Mouse (Mus musculus) midbrain, embryonic 15.5 days (tissue): ENCODE results near the gene Mcm2. TPM values are rescaled to one million over a fixed set of nuclear protein-coding genes. Genes with fewer than 3 reads are reported as not detected.
A peak's percentile ranks its signal among the peaks of the same experiment; 100 is the strongest.

ENCODE experiments used
- ATAC-seq: fragments of 200-750 bp; cut with Nextera tagmentation; replicated peaks from 2 replicates; pipeline ENCODE4 v1.8.0; 2017; ENCODE audit warnings: moderate TSS enrichment
- H3K27ac ChIP-seq: fragments of 300-500 bp; sonication (generic); 2 replicates; pipeline ENCODE4 v1.5.1; 2015; ENCODE audit warnings: mild to moderate bottlenecking, inconsistent platforms
- H3K27me3 ChIP-seq: fragments of 300-500 bp; sonication (generic); replicated peaks from 2 replicates; pipeline ENCODE4 v1.6.1; 2015; ENCODE audit warnings: inconsistent platforms
- H3K36me3 ChIP-seq: fragments of 300-500 bp; sonication (generic); replicated peaks from 2 replicates; pipeline ENCODE4 v1.6.1; 2015; ENCODE audit warnings: inconsistent platforms
- H3K4me1 ChIP-seq: fragments of 300-500 bp; sonication (generic); 2 replicates; pipeline ENCODE4 v1.6.1; 2015; ENCODE audit warnings: inconsistent platforms
- H3K4me2 ChIP-seq: fragments of 300-500 bp; sonication (generic); 2 replicates; pipeline ENCODE4 v1.6.1; 2015; ENCODE audit warnings: inconsistent platforms, mild to moderate bottlenecking, moderate library complexity
- H3K4me3 ChIP-seq: fragments of 300-500 bp; sonication (generic); 2 replicates; pipeline ENCODE4 v1.5.1; 2015; ENCODE audit warnings: mild to moderate bottlenecking, inconsistent platforms
- H3K9ac ChIP-seq: fragments of 300-500 bp; sonication (generic); 2 replicates; pipeline ENCODE4 v1.6.1; 2015; ENCODE audit warnings: mild to moderate bottlenecking, inconsistent platforms
- H3K9me3 ChIP-seq: fragments of 300-500 bp; sonication (generic); 2 replicates; pipeline ENCODE4 v1.6.1; 2016; ENCODE audit warnings: inconsistent platforms
- WGBS: fragments of 180-500 bp; shearing (Covaris S2); methylation state at CpG from one replicate; pipeline ENCODE4 v1.1.7; 2015; ENCODE audit warnings: mixed read lengths; 5-methylcytosine and 5-hydroxymethylcytosine counted together
- polyA plus RNA-seq: library from polyadenylated mRNA; unstranded; fragments of >200 nt; fragmentation: Nextera tagmentation; extraction: Ambion mirVana; gene quantifications from 2 replicates; pipeline ENCODE4 v1.2.1, GENCODE M21; 2015

Mcm2 gene
- polyA plus RNA-seq, 1 experiment from 2014 or later = 24.7 TPM

GRCm38 (mm10) chr6:88924502-88925275 lies 26.1 kb upstream of the Mcm2 start:
- Histone ChIP-seq H3K27ac (peak overlapping the region; percentile 77), H3K4me3 (no peak overlapping the region), H3K36me3 (no peaks in the 10 kb centered on the region), H3K4me1 (peaks cover 41% of the 10 kb centered on the region), H3K27me3 (no peaks in the 10 kb centered on the region), H3K4me2 (no peak overlapping the region), H3K9me3 (no peaks in the 10 kb centered on the region), H3K9ac (no peak overlapping the region)
- WGBS = 5% methylated on average over 5 of the region's 5 CpGs
- ATAC-seq = no peak; the same call in 1 of the 2 replicates

DNA sequence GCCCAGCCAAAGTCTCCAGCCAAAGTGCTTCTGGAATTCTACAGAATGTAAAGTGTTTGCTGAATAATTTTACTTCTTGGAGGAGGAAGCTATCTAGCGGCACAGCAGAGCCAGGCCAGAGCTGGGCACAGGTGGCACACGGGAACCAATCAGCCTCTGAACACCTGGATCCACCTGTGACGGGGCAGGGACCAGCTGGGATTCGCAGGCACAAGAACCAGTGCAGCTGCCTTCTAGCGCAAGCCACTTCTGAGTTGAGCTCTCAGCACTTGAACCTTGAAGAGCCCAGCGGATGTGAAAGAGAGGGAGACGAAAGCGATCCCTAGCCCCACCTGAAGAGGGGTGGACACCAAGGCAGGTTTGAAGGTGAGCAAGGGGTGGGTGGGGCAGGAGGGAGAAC lies 20.2 kb upstream of the Mcm2 start:
- peak overlapping the region; percentile 20; the same call in 1 of the 2 replicates for H3K27ac ChIP-seq
- WGBS = 69% methylated on average over 8 of the region's 8 CpGs

GRCm38 (mm10) chr6:88916153-88916552 lies 17.6 kb upstream of the Mcm2 start:
- Histone ChIP-seq H3K4me2 (no peak overlapping the region), H3K36me3 (no peaks in the 10 kb centered on the region), H3K27me3 (no peaks in the 10 kb centered on the region), H3K4me3 (no peak overlapping the region), H3K27ac (no peak overlapping the region), H3K4me1 (peaks cover 6% of the 10 kb centered on the region; the same call in 1 of the 2 replicates), H3K9ac (no peak overlapping the region), H3K9me3 (no peaks in the 10 kb centered on the region)
- WGBS = 63% methylated on average over 1 of the region's 1 CpGs
- ATAC-seq = no peak

More for the DNA sequence above, 20.2 kb upstream of the Mcm2 start:
- no peaks in the 10 kb centered on the region for H3K9me3 ChIP-seq
- H3K9ac ChIP-seq = no peak overlapping the region
- no peaks in the 10 kb centered on the region for H3K36me3 ChIP-seq
- H3K4me1 ChIP-seq = peaks cover 6% of the 10 kb centered on the region; the same call in 1 of the 2 replicates
- ATAC-seq = no peak
- no peaks in the 10 kb centered on the region for H3K27me3 ChIP-seq
- no peak overlapping the region for H3K4me2 ChIP-seq
- no peak overlapping the region for H3K4me3 ChIP-seq

- Histone ChIP-seq H3K9me3 (no peaks in the 10 kb centered on the region), H3K36me3 (0 out of 2 replicates have a peak, but pooled peaks cover under 1% of the 10 kb centered on the region), H3K4me3 (no peak overlapping the region), H3K4me1 (peaks cover 6% of the 10 kb centered on the region; the same call in 1 of the 2 replicates), H3K4me2 (no peak overlapping the region), H3K27ac (0 out of 2 replicates have a peak overlapping the region, but pooled peaks have one; percentile 9), H3K27me3 (no peaks in the 10 kb centered on the region), H3K9ac (no peak overlapping the region)
- 70% methylated on average over 4 of the region's 4 CpGs for WGBS
- no peak for ATAC-seq
Observed at GRCm38 (mm10) chr6:88915510-88915909, 16.9 kb upstream of the Mcm2 start.

DNA sequence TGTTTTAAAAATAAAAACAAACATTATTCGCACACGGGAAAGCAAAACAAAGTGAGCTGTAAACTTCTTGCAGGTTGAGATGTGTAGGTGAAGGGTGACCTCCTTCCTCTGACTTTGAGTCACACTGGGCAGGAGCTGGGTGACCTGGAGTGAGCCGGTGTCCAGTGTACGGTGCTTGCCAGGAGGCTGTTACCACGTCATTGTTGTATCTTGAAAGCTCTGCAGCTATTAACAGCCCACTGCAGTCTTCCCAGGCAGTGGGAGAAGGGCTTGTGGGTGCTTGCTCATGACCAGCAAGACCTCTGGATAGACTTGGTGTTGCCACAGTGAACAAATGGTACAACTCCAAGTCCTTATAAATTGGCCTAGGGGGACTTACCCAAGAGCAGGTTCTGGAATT lies 16.2 kb upstream of the Mcm2 start:
- Histone ChIP-seq H3K9me3 (no peaks in the 10 kb centered on the region), H3K4me3 (no peak overlapping the region), H3K27me3 (no peaks in the 10 kb centered on the region), H3K4me1 (peaks cover 6% of the 10 kb centered on the region; the same call in 1 of the 2 replicates), H3K36me3 (peaks cover 3% of the 10 kb centered on the region; the same call in 1 of the 2 replicates), H3K27ac (no peak overlapping the region), H3K9ac (no peak overlapping the region), H3K4me2 (no peak overlapping the region)
- ATAC-seq = no peak
- WGBS = 85% methylated on average over 5 of the region's 5 CpGs

GRCm38 (mm10) chr6:88913440-88913839 lies 14.9 kb upstream of the Mcm2 start:
- Histone ChIP-seq H3K27ac (no peak overlapping the region), H3K9ac (no peak overlapping the region), H3K4me3 (no peak overlapping the region), H3K4me2 (no peak overlapping the region), H3K9me3 (no peaks in the 10 kb centered on the region), H3K4me1 (no peaks in the 10 kb centered on the region), H3K27me3 (no peaks in the 10 kb centered on the region), H3K36me3 (peaks cover 3% of the 10 kb centered on the region; the same call in 1 of the 2 replicates)
- no peak for ATAC-seq

GRCm38 (mm10) chr6:88913022-88913421 lies 14.4 kb upstream of the Mcm2 start:
- no peaks in the 10 kb centered on the region for H3K27me3 ChIP-seq
- H3K27ac ChIP-seq = no peak overlapping the region
- peaks cover 3% of the 10 kb centered on the region; the same call in 1 of the 2 replicates for H3K36me3 ChIP-seq
- 80% methylated on average over 4 of the region's 4 CpGs for WGBS
- no peaks in the 10 kb centered on the region for H3K4me1 ChIP-seq
- no peak for ATAC-seq
- H3K9ac ChIP-seq = no peak overlapping the region
- H3K4me3 ChIP-seq = no peak overlapping the region
- no peaks in the 10 kb centered on the region for H3K9me3 ChIP-seq
- H3K4me2 ChIP-seq = no peak overlapping the region

GRCm38 (mm10) chr6:88909151-88909550 lies 10.6 kb upstream of the Mcm2 start:
- Histone ChIP-seq H3K27ac (no peak overlapping the region), H3K9ac (no peak overlapping the region), H3K4me1 (peaks cover 14% of the 10 kb centered on the region; the same call in 1 of the 2 replicates), H3K27me3 (no peaks in the 10 kb centered on the region), H3K36me3 (peaks cover 3% of the 10 kb centered on the region; the same call in 1 of the 2 replicates), H3K4me2 (no peak overlapping the region), H3K4me3 (no peak overlapping the region), H3K9me3 (no peaks in the 10 kb centered on the region)
- WGBS = 89% methylated on average over 6 of the region's 6 CpGs
- ATAC-seq = no peak

- 0 out of 2 replicates have a peak overlapping the region, but pooled peaks have one; percentile 15 for H3K4me2 ChIP-seq
- no peak for ATAC-seq
- no peak overlapping the region for H3K27ac ChIP-seq
- no peak overlapping the region for H3K9ac ChIP-seq
- no peaks in the 10 kb centered on the region for H3K27me3 ChIP-seq
- peaks cover 30% of the 10 kb centered on the region for H3K4me1 ChIP-seq
- peaks cover 3% of the 10 kb centered on the region; the same call in 1 of the 2 replicates for H3K36me3 ChIP-seq
- no peaks in the 10 kb centered on the region for H3K9me3 ChIP-seq
- H3K4me3 ChIP-seq = no peak overlapping the region
- 19% methylated on average over 16 of the region's 16 CpGs for WGBS
Observed at GRCm38 (mm10) chr6:88906369-88907108, 8.0 kb upstream of the Mcm2 start.

GRCm38 (mm10) chr6:88905042-88905441 lies 6.5 kb upstream of the Mcm2 start:
- Histone ChIP-seq H3K9me3 (no peaks in the 10 kb centered on the region), H3K4me2 (no peak overlapping the region), H3K27me3 (no peaks in the 10 kb centered on the region), H3K36me3 (no peaks in the 10 kb centered on the region), H3K4me1 (peaks cover 38% of the 10 kb centered on the region), H3K27ac (no peak overlapping the region), H3K4me3 (no peak overlapping the region), H3K9ac (no peak overlapping the region)
- no peak for ATAC-seq
- 70% methylated on average over 7 of the region's 7 CpGs for WGBS

GRCm38 (mm10) chr6:88904456-88904974 lies 5.9 kb upstream of the Mcm2 start:
- Histone ChIP-seq H3K36me3 (no peaks in the 10 kb centered on the region), H3K27ac (no peak overlapping the region), H3K4me2 (no peak overlapping the region), H3K9ac (no peak overlapping the region), H3K9me3 (no peaks in the 10 kb centered on the region), H3K4me1 (peaks cover 38% of the 10 kb centered on the region), H3K4me3 (no peak overlapping the region), H3K27me3 (no peaks in the 10 kb centered on the region)
- 91% methylated on average over 4 of the region's 4 CpGs for WGBS
- ATAC-seq = no peak

DNA sequence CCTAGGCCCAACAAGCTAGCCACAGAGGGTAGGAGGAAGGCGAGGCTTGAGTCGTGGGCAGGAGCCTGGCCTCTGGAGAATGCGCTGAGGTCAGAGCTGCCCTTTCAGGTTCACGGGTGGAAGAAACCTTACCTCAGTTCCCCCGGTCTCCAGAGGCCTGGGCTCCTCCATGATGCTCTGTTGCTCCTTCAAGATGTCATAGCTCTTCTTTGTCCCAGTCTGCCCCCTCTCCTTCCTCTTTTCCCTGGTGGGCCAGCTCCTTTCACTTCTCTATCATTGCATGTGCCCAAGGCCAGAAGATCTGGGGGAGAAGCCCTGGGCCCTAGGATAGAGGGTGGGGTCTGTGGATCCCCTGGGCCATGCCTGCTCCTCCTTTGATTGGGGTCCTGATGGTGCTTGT lies 5.1 kb upstream of the Mcm2 start:
- H3K27ac ChIP-seq = no peak overlapping the region
- no peaks in the 10 kb centered on the region for H3K9me3 ChIP-seq
- H3K9ac ChIP-seq = peak overlapping the region; percentile 77; the same call in 1 of the 2 replicates
- H3K27me3 ChIP-seq = no peaks in the 10 kb centered on the region
- peaks cover 38% of the 10 kb centered on the region for H3K4me1 ChIP-seq
- ATAC-seq = no peak
- WGBS = 87% methylated on average over 5 of the region's 5 CpGs
- no peaks in the 10 kb centered on the region for H3K36me3 ChIP-seq
- peak overlapping the region; percentile 93 for H3K4me2 ChIP-seq
- peak overlapping the region; percentile 80; the same call in 1 of the 2 replicates for H3K4me3 ChIP-seq
